Mouse (Mus musculus) E14TG2a.4 (cell line): Measurements from ENCODE around the gene Scap.

Experiments used
- CTCF ChIP-seq: conservative IDR thresholded peaks from 2 replicates; pipeline ENCODE4 v1.5.1; 2014; ENCODE audit warnings: low read length
- POU5F1 ChIP-seq: IDR thresholded peaks from 2 replicates; pipeline ENCODE4 v1.6.1; 2014; ENCODE audit warnings: low read length, borderline replicate concordance

DNA sequence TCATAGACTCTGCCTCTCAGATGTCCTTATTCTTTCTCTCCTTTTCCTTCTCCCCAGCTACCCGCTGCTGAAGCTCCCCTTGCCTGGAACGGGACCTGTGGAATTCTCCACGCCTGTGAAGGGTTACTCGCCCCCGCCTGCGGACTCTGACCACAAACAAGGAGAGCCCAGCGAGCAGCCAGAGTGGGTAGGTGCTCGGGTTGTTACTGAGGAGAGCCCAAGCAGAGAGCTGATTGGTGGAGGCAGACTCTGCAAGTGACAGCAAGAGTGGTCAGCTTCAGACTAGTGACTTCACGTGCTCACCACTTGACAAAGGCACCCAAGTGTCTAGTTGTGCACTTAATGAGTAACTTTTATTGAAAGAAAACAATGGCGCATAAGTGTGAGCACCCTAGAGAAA is 29.2 kb downstream of the Scap start:
- no peak for TF ChIP-seq CTCF
- TF ChIP-seq POU5F1, result no peak
